Mouse (Mus musculus) heart, embryonic 13.5 days (tissue): Measurements from ENCODE around the gene Rnf169. TPM values are rescaled to one million over a fixed set of nuclear protein-coding genes. Genes with fewer than 3 reads are reported as not detected.

Experiments
- ATAC-seq: fragments of 200-750 bp; cut with Nextera tagmentation; 2 replicates; pipeline ENCODE4 v1.8.0; 2017; ENCODE audit warnings: moderate TSS enrichment; ENCODE audit not compliant: insufficient number of reproducible peaks, low FRiP score, low TSS enrichment; ENCODE audit errors: extremely low read depth
- H3K27ac ChIP-seq: fragments of 300-500 bp; sonication (generic); replicated peaks from 2 replicates; pipeline ENCODE4 v1.5.1; 2015; ENCODE audit warnings: moderate library complexity, mild to moderate bottlenecking, inconsistent platforms
- H3K27me3 ChIP-seq: fragments of 300-500 bp; sonication (generic); replicated peaks from 2 replicates; pipeline ENCODE4 v1.6.1; 2015; ENCODE audit warnings: mild to moderate bottlenecking, inconsistent platforms
- H3K36me3 ChIP-seq: fragments of 300-500 bp; sonication (generic); 2 replicates; pipeline ENCODE4 v1.6.1; 2015; ENCODE audit warnings: mild to moderate bottlenecking, inconsistent platforms
- H3K4me1 ChIP-seq: fragments of 300-500 bp; sonication (generic); 2 replicates; pipeline ENCODE4 v1.6.1; 2015; ENCODE audit warnings: inconsistent platforms
- H3K4me2 ChIP-seq: fragments of 300-500 bp; sonication (generic); 2 replicates; pipeline ENCODE4 v1.6.1; 2015; ENCODE audit warnings: inconsistent platforms, mild to moderate bottlenecking, moderate library complexity
- H3K4me3 ChIP-seq: fragments of 300-500 bp; sonication (generic); 2 replicates; pipeline ENCODE4 v1.5.1; 2015; ENCODE audit warnings: moderate library complexity, mild to moderate bottlenecking, inconsistent platforms
- H3K9ac ChIP-seq: fragments of 300-500 bp; sonication (generic); 2 replicates; pipeline ENCODE4 v1.6.1; 2015; ENCODE audit warnings: inconsistent platforms, mild to moderate bottlenecking, moderate library complexity
- H3K9me3 ChIP-seq: fragments of 300-500 bp; sonication (generic); 2 replicates; pipeline ENCODE4 v1.6.1; 2016; ENCODE audit warnings: inconsistent platforms
- WGBS: fragments of 180-500 bp; shearing (Covaris S2); methylation state at CpG from one replicate; pipeline ENCODE4 v1.1.7; 2015; ENCODE audit warnings: mixed read lengths; 5-methylcytosine and 5-hydroxymethylcytosine counted together
- polyA plus RNA-seq: library from polyadenylated mRNA; unstranded; fragments of >200 nt; fragmentation: Nextera tagmentation; extraction: Ambion mirVana; gene quantifications from 2 replicates; pipeline ENCODE4 v1.2.1, GENCODE M21; 2015

Gene Rnf169
- 2.7 and 2.8 TPM in 2 replicates for polyA plus RNA-seq

GRCm38 (mm10) chr7:99980132-99980591 lies at the start of gene Rnf169:
Gene Rnf169 (minus strand): TSS chr7:99980448.
- WGBS, result under 1% methylated on average over 38 of the region's 55 CpGs
- ATAC-seq, result peak; percentile 91
- peaks cover 27% of the 10 kb centered on the region for H3K4me1 ChIP-seq
- H3K9me3 ChIP-seq, result no peaks in the 10 kb centered on the region
- peak within 1 kb of the TSS; percentile 97 for H3K27ac ChIP-seq
- no peaks in the 10 kb centered on the region for H3K27me3 ChIP-seq
- H3K4me2 ChIP-seq, result peak within 1 kb of the TSS; percentile 80
- peak within 1 kb of the TSS; percentile 99 for H3K9ac ChIP-seq
- peak within 1 kb of the TSS; percentile 92 for H3K4me3 ChIP-seq
- H3K36me3 ChIP-seq, result no peaks in the 10 kb centered on the region

GRCm38 (mm10) chr7:100029307-100029706 lies 49.1 kb upstream of the Rnf169 start:
- Histone ChIP-seq H3K27me3 (no peaks in the 10 kb centered on the region; the same call in 1 of the 2 replicates), H3K4me2 (no peak overlapping the region), H3K27ac (no peak overlapping the region), H3K4me1 (no peaks in the 10 kb centered on the region), H3K4me3 (no peak overlapping the region), H3K36me3 (no peaks in the 10 kb centered on the region), H3K9ac (no peak overlapping the region), H3K9me3 (no peaks in the 10 kb centered on the region; the same call in 1 of the 2 replicates)
- WGBS, result 41% methylated on average over 3 of the region's 3 CpGs
- no peak for ATAC-seq

GRCm38 (mm10) chr7:100027353-100027752 lies 47.1 kb upstream of the Rnf169 start:
- Histone ChIP-seq H3K4me3 (no peak overlapping the region), H3K9ac (no peak overlapping the region), H3K36me3 (no peaks in the 10 kb centered on the region), H3K27me3 (no peaks in the 10 kb centered on the region), H3K4me1 (no peaks in the 10 kb centered on the region), H3K4me2 (no peak overlapping the region), H3K27ac (no peak overlapping the region), H3K9me3 (no peaks in the 10 kb centered on the region; the same call in 1 of the 2 replicates)
- 50% methylated on average over 5 of the region's 5 CpGs for WGBS
- ATAC-seq, result no peak

- WGBS, result 77% methylated on average over 8 of the region's 8 CpGs
- Histone ChIP-seq H3K9me3 (no peaks in the 10 kb centered on the region), H3K27me3 (peaks cover 7% of the 10 kb centered on the region), H3K36me3 (no peaks in the 10 kb centered on the region), H3K27ac (no peak overlapping the region), H3K4me1 (0 out of 2 replicates have a peak, but pooled peaks cover 3% of the 10 kb centered on the region), H3K4me2 (no peak overlapping the region), H3K4me3 (no peak overlapping the region), H3K9ac (no peak overlapping the region)
- ATAC-seq, result no peak
Observed at GRCm38 (mm10) chr7:100017056-100017455, 36.8 kb upstream of the Rnf169 start.

GRCm38 (mm10) chr7:100014123-100014600 lies 33.9 kb upstream of the Rnf169 start:
- H3K36me3 ChIP-seq, result no peaks in the 10 kb centered on the region
- no peak overlapping the region for H3K27ac ChIP-seq
- ATAC-seq, result no peak
- 64% methylated on average over 8 of the region's 8 CpGs for WGBS
- H3K4me2 ChIP-seq, result no peak overlapping the region
- H3K9me3 ChIP-seq, result no peaks in the 10 kb centered on the region
- no peak overlapping the region for H3K4me3 ChIP-seq
- peaks cover 12% of the 10 kb centered on the region; the same call in 1 of the 2 replicates for H3K4me1 ChIP-seq
- H3K9ac ChIP-seq, result no peak overlapping the region
- peaks cover 16% of the 10 kb centered on the region for H3K27me3 ChIP-seq

- H3K4me1 ChIP-seq, result peaks cover 12% of the 10 kb centered on the region; the same call in 1 of the 2 replicates
- no peak overlapping the region for H3K9ac ChIP-seq
- H3K36me3 ChIP-seq, result no peaks in the 10 kb centered on the region
- H3K27ac ChIP-seq, result no peak overlapping the region
- H3K27me3 ChIP-seq, result peaks cover 32% of the 10 kb centered on the region
- no peaks in the 10 kb centered on the region for H3K9me3 ChIP-seq
- H3K4me2 ChIP-seq, result no peak overlapping the region
- WGBS, result 41% methylated on average over 6 of the region's 6 CpGs
- no peak overlapping the region for H3K4me3 ChIP-seq
- no peak for ATAC-seq
Observed at GRCm38 (mm10) chr7:100012515-100012914, 32.3 kb upstream of the Rnf169 start.

GRCm38 (mm10) chr7:100012085-100012484 lies 31.8 kb upstream of the Rnf169 start:
- Histone ChIP-seq H3K4me3 (no peak overlapping the region), H3K9ac (no peak overlapping the region), H3K36me3 (no peaks in the 10 kb centered on the region), H3K27me3 (peaks cover 37% of the 10 kb centered on the region), H3K4me1 (peaks cover 12% of the 10 kb centered on the region; the same call in 1 of the 2 replicates), H3K27ac (no peak overlapping the region), H3K4me2 (no peak overlapping the region), H3K9me3 (no peaks in the 10 kb centered on the region)
- ATAC-seq, result no peak
- WGBS, result 46% methylated on average over 8 of the region's 8 CpGs

- Histone ChIP-seq H3K4me1 (peaks cover 16% of the 10 kb centered on the region), H3K9me3 (no peaks in the 10 kb centered on the region), H3K4me2 (no peak overlapping the region), H3K36me3 (no peaks in the 10 kb centered on the region), H3K4me3 (no peak overlapping the region), H3K27ac (no peak overlapping the region), H3K27me3 (peaks cover 50% of the 10 kb centered on the region), H3K9ac (no peak overlapping the region)
- no peak for ATAC-seq
- 57% methylated on average over 5 of the region's 5 CpGs for WGBS
Observed at GRCm38 (mm10) chr7:100010711-100011110, 30.5 kb upstream of the Rnf169 start.

- peaks cover 61% of the 10 kb centered on the region for H3K27me3 ChIP-seq
- no peak overlapping the region for H3K4me3 ChIP-seq
- no peak overlapping the region for H3K4me2 ChIP-seq
- no peak overlapping the region for H3K27ac ChIP-seq
- H3K36me3 ChIP-seq, result no peaks in the 10 kb centered on the region
- H3K4me1 ChIP-seq, result peaks cover 19% of the 10 kb centered on the region
- no peaks in the 10 kb centered on the region for H3K9me3 ChIP-seq
- H3K9ac ChIP-seq, result no peak overlapping the region
- WGBS, result 11% methylated on average over 11 of the region's 11 CpGs
- no peak for ATAC-seq
Observed at GRCm38 (mm10) chr7:100009640-100010039, 29.4 kb upstream of the Rnf169 start.

- no peak overlapping the region for H3K9ac ChIP-seq
- H3K4me2 ChIP-seq, result no peak overlapping the region
- H3K9me3 ChIP-seq, result no peaks in the 10 kb centered on the region
- no peaks in the 10 kb centered on the region for H3K36me3 ChIP-seq
- no peak for ATAC-seq
- H3K27ac ChIP-seq, result no peak overlapping the region
- H3K27me3 ChIP-seq, result peaks cover 70% of the 10 kb centered on the region
- 71% methylated on average over 4 of the region's 4 CpGs for WGBS
- H3K4me3 ChIP-seq, result no peak overlapping the region
- peaks cover 19% of the 10 kb centered on the region for H3K4me1 ChIP-seq
Observed at GRCm38 (mm10) chr7:100008765-100009164, 28.5 kb upstream of the Rnf169 start.

GRCm38 (mm10) chr7:100006411-100006810 lies 26.2 kb upstream of the Rnf169 start:
- Histone ChIP-seq H3K4me1 (peaks cover 16% of the 10 kb centered on the region), H3K36me3 (no peaks in the 10 kb centered on the region), H3K9ac (no peak overlapping the region), H3K27ac (no peak overlapping the region), H3K4me2 (peak overlapping the region; percentile 89), H3K9me3 (no peaks in the 10 kb centered on the region), H3K4me3 (peak overlapping the region; percentile 57), H3K27me3 (peaks cover 90% of the 10 kb centered on the region)
- no peak for ATAC-seq
- 2% methylated on average over 11 of the region's 11 CpGs for WGBS

- no peak for ATAC-seq
- Histone ChIP-seq H3K27ac (no peak within 1 kb of the TSS), H3K36me3 (no peaks in the 10 kb centered on the region), H3K4me2 (peak within 1 kb of the TSS; percentile 89), H3K4me3 (peak within 1 kb of the TSS; percentile 57), H3K9ac (peak within 1 kb of the TSS; percentile 77), H3K9me3 (no peaks in the 10 kb centered on the region), H3K4me1 (peaks cover 16% of the 10 kb centered on the region), H3K27me3 (peaks cover 93% of the 10 kb centered on the region)
- WGBS, result under 1% methylated on average over 42 of the region's 44 CpGs
Observed at GRCm38 (mm10) chr7:100005790-100006189, 25.5 kb upstream of the Rnf169 start, which contains the start of gene Chrdl2. Gene Chrdl2 (plus strand): TSS chr7:100006172.
